Mouse (Mus musculus) G1E (cell line): ENCODE measurements around the gene Chchd1. TPM values are rescaled to one million over a fixed set of nuclear protein-coding genes. Genes with fewer than 3 reads are reported as not detected.

Experiments
- ATAC-seq: 2 replicates; pipeline ENCODE4 v1.8.0; 2016; ENCODE audit warnings: mild to moderate bottlenecking; ENCODE audit not compliant: insufficient number of reproducible peaks, poor library complexity, low FRiP score, severe bottlenecking; ENCODE audit errors: extremely low read depth
- DNase-seq: peaks from one replicate; pipeline ENCODE4 v3.0.0; 2012; ENCODE audit warnings: low spot score
- H3K27me3 ChIP-seq: 2 replicates; pipeline ENCODE4 v1.6.1; 2012; ENCODE audit warnings: mild to moderate bottlenecking, low read length, inconsistent platforms; ENCODE audit not compliant: insufficient read depth
- H3K36me3 ChIP-seq: replicated peaks from 2 replicates; pipeline ENCODE3; 2012; ENCODE audit warnings: mild to moderate bottlenecking, inconsistent platforms
- H3K4me1 ChIP-seq: 2 replicates; pipeline ENCODE4 v1.6.1; 2012; ENCODE audit warnings: low read depth, low read length, inconsistent platforms, mixed read lengths; ENCODE audit not compliant: insufficient read depth
- H3K4me3 ChIP-seq: 2 replicates; pipeline ENCODE4 v1.5.1; 2012; ENCODE audit warnings: low read depth, mild to moderate bottlenecking, inconsistent platforms, low read length, moderate library complexity, mixed read lengths
- H3K9me3 ChIP-seq: replicated peaks from 2 replicates; pipeline ENCODE4 v1.6.1; 2012; ENCODE audit warnings: inconsistent platforms
- CTCF ChIP-seq: IDR thresholded peaks from 2 replicates; pipeline ENCODE4 v1.5.1; 2012; ENCODE audit warnings: low read depth, low read length, inconsistent platforms, mixed read lengths
- GATA1 ChIP-seq: IDR thresholded peaks from 2 replicates; pipeline ENCODE4 v1.6.1; 2012; ENCODE audit warnings: borderline replicate concordance, low read length, inconsistent platforms, mixed read lengths
- GATA2 ChIP-seq: IDR thresholded peaks from 2 replicates; pipeline ENCODE4 v1.6.1; 2012; ENCODE audit warnings: low read depth, low read length, inconsistent platforms, borderline replicate concordance
- POLR2AphosphoS5 ChIP-seq: IDR thresholded peaks from 2 replicates; pipeline ENCODE4 v1.6.1; 2012; ENCODE audit warnings: low read depth, low read length, inconsistent platforms; ENCODE audit not compliant: insufficient replicate concordance
- TAL1 ChIP-seq: conservative IDR thresholded peaks from 2 replicates; pipeline ENCODE4 v1.6.1; 2012; ENCODE audit warnings: low read depth, low read length, inconsistent platforms, mixed read lengths
- polyA plus RNA-seq: library from polyadenylated mRNA; stranded (reverse); fragments of >175 nt; gene quantifications from 2 replicates; pipeline ENCODE4 v1.2.3, GENCODE M21; 2012
- total RNA-seq, 2 experiments: library from RNA; stranded (forward) in 1 of 2; stranded (reverse) in 1 of 2; fragments of 200-1000 nt in 1 of 2; fragments of >200 nt in 1 of 2; fragmentation: Nextera tagmentation in 1 of 2; gene quantifications; 2 replicates each; pipeline ENCODE4 v1.2.3; 2014 to 2017

The Chchd1 gene
- total and polyA plus RNA-seq, 3 experiments, result 8.7 to 135 (median 53.6) TPM

DNA sequence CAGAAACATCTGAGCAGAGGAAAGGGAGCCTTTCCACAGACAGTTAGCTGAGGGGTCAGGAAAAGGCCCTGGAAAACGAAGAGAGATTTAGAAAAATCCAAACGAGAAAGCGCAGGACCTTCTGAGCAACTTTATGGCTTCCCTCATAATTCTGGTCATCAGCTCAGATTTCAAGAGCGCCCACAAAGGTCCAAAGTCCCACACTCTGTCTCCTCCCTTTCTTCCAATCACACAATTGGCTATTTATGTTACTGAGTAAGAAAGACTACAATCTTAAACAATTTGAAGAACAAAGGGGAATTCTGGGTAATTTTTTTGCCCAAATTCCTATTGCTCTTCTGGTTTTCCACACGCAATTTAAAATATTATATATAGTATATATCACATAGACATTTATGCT, 47.7 kb downstream of the Chchd1 start:
- H3K9me3 ChIP-seq, result no peaks in the 10 kb centered on the region
- H3K27me3 ChIP-seq, result no peaks in the 10 kb centered on the region
- H3K4me1 ChIP-seq, result 0 out of 2 replicates have a peak, but pooled peaks cover 3% of the 10 kb centered on the region
- H3K4me3 ChIP-seq, result no peak overlapping the region
- peaks cover 67% of the 10 kb centered on the region for H3K36me3 ChIP-seq
- ATAC-seq (no peak), DNase-seq (no peak)
- TF ChIP-seq POLR2AphosphoS5, result no peak
- TF ChIP-seq GATA2, result no peak
- no peak for TF ChIP-seq TAL1
- no peak for TF ChIP-seq GATA1
- no peak for TF ChIP-seq CTCF

DNA sequence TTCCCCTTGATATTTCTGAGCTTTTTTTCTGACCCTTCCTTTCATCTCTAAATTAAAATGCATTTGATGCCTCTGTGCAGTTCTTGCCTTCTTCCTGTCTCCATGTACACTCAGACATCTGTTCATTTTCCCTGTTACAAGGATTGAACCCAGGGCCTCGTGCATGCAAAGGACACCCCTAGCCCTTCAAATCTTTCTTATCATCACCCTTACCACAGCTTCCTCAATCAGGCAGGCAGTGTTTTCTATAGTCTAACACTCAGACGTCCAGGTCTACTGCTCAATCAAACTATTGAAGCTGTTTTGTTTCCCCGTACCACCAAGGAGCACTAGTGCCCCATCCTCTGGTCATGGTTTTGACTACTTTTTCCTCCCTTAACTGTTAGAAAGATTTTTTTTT, 51.0 kb downstream of the Chchd1 start:
- Histone ChIP-seq H3K4me3 (no peak overlapping the region), H3K36me3 (peaks cover 70% of the 10 kb centered on the region)
- no peak for TF ChIP-seq TAL1
- no peak for TF ChIP-seq POLR2AphosphoS5

More for the DNA sequence above, 51.0 kb downstream of the Chchd1 start:
- Histone ChIP-seq H3K9me3 (no peaks in the 10 kb centered on the region), H3K4me1 (peaks cover 3% of the 10 kb centered on the region; the same call in 1 of the 2 replicates), H3K27me3 (no peaks in the 10 kb centered on the region)
- DNase-seq (no peak), ATAC-seq (no peak)

Other genes starting within 250 kb of the Chchd1 start
- 87.7 and 107 TPM in 2 replicates for gene Anxa7, start 222.9 kb upstream of the Chchd1 start, total RNA-seq (2014; fragmentation: Nextera tagmentation)
- gene Anxa7, start 222.9 kb upstream of the Chchd1 start, total RNA-seq (2017), result 84.4 and 85.4 TPM in 2 replicates
- gene Anxa7, start 222.9 kb upstream of the Chchd1 start, polyA plus RNA-seq, result 33.6 and 40.4 TPM in 2 replicates
- 2.5 and 3.0 TPM in 2 replicates for gene Mss51, start 206.1 kb upstream of the Chchd1 start, total RNA-seq (2014; fragmentation: Nextera tagmentation)
- gene Mss51, start 206.1 kb upstream of the Chchd1 start, total RNA-seq (2017), result 1.0 and 1.2 TPM in 2 replicates
- gene Mss51, start 206.1 kb upstream of the Chchd1 start, polyA plus RNA-seq, result 0.12 TPM in 2 replicates
- gene Ppp3cb, start 156.4 kb upstream of the Chchd1 start, total RNA-seq (2014; fragmentation: Nextera tagmentation), result 245 and 249 TPM in 2 replicates
- 64.2 and 68.9 TPM in 2 replicates for gene Ppp3cb, start 156.4 kb upstream of the Chchd1 start, total RNA-seq (2017)
- gene Ppp3cb, start 156.4 kb upstream of the Chchd1 start, polyA plus RNA-seq, result 4.0 and 4.4 TPM in 2 replicates
- 3.7 and 3.9 TPM in 2 replicates for gene Usp54, start 61.9 kb upstream of the Chchd1 start, total RNA-seq (2014; fragmentation: Nextera tagmentation)
- 2.7 and 3.3 TPM in 2 replicates for gene Usp54, start 61.9 kb upstream of the Chchd1 start, total RNA-seq (2017)
- 0.58 and 0.72 TPM in 2 replicates for gene Usp54, start 61.9 kb upstream of the Chchd1 start, polyA plus RNA-seq
- not detected in 2 replicates for gene Myoz1, start 46.5 kb upstream of the Chchd1 start, total RNA-seq (2014; fragmentation: Nextera tagmentation)
- gene Myoz1, start 46.5 kb upstream of the Chchd1 start, total RNA-seq (2017), result 0.23 TPM in 1 of 2 replicates, not detected in the other
- gene Myoz1, start 46.5 kb upstream of the Chchd1 start, polyA plus RNA-seq, result not detected in 2 replicates
- 0.23 TPM in 1 of 2 replicates, not detected in the other for gene Synpo2l, start 34.7 kb upstream of the Chchd1 start, total RNA-seq (2014; fragmentation: Nextera tagmentation)
- gene Synpo2l, start 34.7 kb upstream of the Chchd1 start, total RNA-seq (2017), result 0.06 and 0.11 TPM in 2 replicates
- 0.04 and 0.07 TPM in 2 replicates for gene Synpo2l, start 34.7 kb upstream of the Chchd1 start, polyA plus RNA-seq
- gene Sec24c, start 28.7 kb upstream of the Chchd1 start, total RNA-seq (2014; fragmentation: Nextera tagmentation), result 119 and 126 TPM in 2 replicates
- gene Sec24c, start 28.7 kb upstream of the Chchd1 start, total RNA-seq (2017), result 88.4 and 101 TPM in 2 replicates
- gene Sec24c, start 28.7 kb upstream of the Chchd1 start, polyA plus RNA-seq, result 255 and 271 TPM in 2 replicates
- 3.5 and 4.6 TPM in 2 replicates for gene Fut11, start 8.0 kb upstream of the Chchd1 start, total RNA-seq (2014; fragmentation: Nextera tagmentation)
- gene Fut11, start 8.0 kb upstream of the Chchd1 start, total RNA-seq (2017), result 7.8 and 8.3 TPM in 2 replicates
- gene Fut11, start 8.0 kb upstream of the Chchd1 start, polyA plus RNA-seq, result 4.1 and 5.0 TPM in 2 replicates
- 41.1 and 41.2 TPM in 2 replicates for gene Zswim8, start 4.5 kb downstream of the Chchd1 start, total RNA-seq (2014; fragmentation: Nextera tagmentation)
- 16.7 and 19.1 TPM in 2 replicates for gene Zswim8, start 4.5 kb downstream of the Chchd1 start, total RNA-seq (2017)
- gene Zswim8, start 4.5 kb downstream of the Chchd1 start, polyA plus RNA-seq, result 31.5 and 35.7 TPM in 2 replicates
- 195 and 204 TPM in 2 replicates for gene Ndst2, start 31.6 kb downstream of the Chchd1 start, total RNA-seq (2014; fragmentation: Nextera tagmentation)
- 227 and 232 TPM in 2 replicates for gene Ndst2, start 31.6 kb downstream of the Chchd1 start, total RNA-seq (2017)
- gene Ndst2, start 31.6 kb downstream of the Chchd1 start, polyA plus RNA-seq, result 61.4 and 72.2 TPM in 2 replicates
- 29.4 and 30.3 TPM in 2 replicates for gene Camk2g, start 91.1 kb downstream of the Chchd1 start, total RNA-seq (2014; fragmentation: Nextera tagmentation)
- gene Camk2g, start 91.1 kb downstream of the Chchd1 start, total RNA-seq (2017), result 37.4 and 40.4 TPM in 2 replicates
- 30.2 and 35.9 TPM in 2 replicates for gene Camk2g, start 91.1 kb downstream of the Chchd1 start, polyA plus RNA-seq
- not detected in 2 replicates for gene Plau, start 133.7 kb downstream of the Chchd1 start, total RNA-seq (2014; fragmentation: Nextera tagmentation)
- gene Plau, start 133.7 kb downstream of the Chchd1 start, total RNA-seq (2017), result 5.0 and 6.0 TPM in 2 replicates
- gene Plau, start 133.7 kb downstream of the Chchd1 start, polyA plus RNA-seq, result not detected in 2 replicates
- gene Vcl, start 226.4 kb downstream of the Chchd1 start, total RNA-seq (2014; fragmentation: Nextera tagmentation), result 124 and 125 TPM in 2 replicates
- 34.6 and 36.9 TPM in 2 replicates for gene Vcl, start 226.4 kb downstream of the Chchd1 start, total RNA-seq (2017)
- gene Vcl, start 226.4 kb downstream of the Chchd1 start, polyA plus RNA-seq, result 14.3 and 47.3 TPM in 2 replicates